Mouse (Mus musculus) embryonic fibroblast, embryonic 13.5 days (primary cell): ENCODE data around the gene Rsad2.

ENCODE experiments used
- CTCF ChIP-seq: IDR thresholded peaks from 2 replicates; pipeline ENCODE4 v1.5.1; 2011; ENCODE audit warnings: mild to moderate bottlenecking, control low read depth, low read length, moderate library complexity, borderline replicate concordance; ENCODE audit not compliant: insufficient read depth
- POLR2A ChIP-seq: IDR thresholded peaks from 2 replicates; pipeline ENCODE4 v1.6.1; 2011; ENCODE audit warnings: low read depth, mild to moderate bottlenecking, control low read depth, low read length, moderate library complexity

DNA sequence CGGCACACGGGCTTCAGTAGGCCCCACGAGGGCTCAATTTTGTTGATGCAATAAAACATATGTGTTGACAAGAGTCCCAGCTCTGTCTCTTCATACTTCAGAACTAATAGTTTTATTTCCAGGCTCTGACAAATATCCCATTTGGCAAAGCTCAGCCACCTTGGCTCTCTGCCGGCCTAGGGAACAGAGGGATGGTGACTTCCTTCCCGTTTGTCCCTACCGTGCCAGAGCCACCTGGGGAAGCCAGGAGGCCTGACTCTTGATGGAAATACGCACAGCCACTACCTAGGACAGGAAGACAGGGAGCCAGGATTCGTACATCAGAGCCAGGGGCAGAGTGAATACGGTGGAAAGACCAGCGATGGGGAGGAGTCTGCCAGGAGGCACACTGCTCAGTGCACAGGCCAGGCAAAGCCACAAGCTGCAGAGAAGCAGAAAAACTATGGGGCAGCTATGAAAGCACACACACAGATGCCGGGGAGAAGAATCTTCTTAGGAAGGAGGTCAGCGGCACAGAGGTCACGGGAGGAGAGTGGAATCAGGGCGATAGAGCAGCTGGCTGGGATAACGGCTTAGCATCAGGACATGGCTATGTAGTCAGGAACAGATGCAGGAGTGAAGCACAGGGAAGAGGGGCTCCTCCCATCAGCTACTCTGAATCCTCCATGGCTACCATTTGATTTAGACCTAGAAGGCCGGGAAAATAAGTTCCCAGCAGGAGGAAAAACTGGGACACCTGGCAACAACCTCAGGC, 52.7 kb downstream of the Rsad2 start:
- TF ChIP-seq POLR2A (no peak), CTCF (no peak)
